Comparison of ENCODE assay signal across 13 mouse cellular contexts in genomic region chr5:113118695-113119094, GRCm38 (mm10). TPM values are rescaled to one million over a fixed set of nuclear protein-coding genes. Genes with fewer than 3 reads are reported as not detected.
A peak's percentile ranks its signal among the peaks of the same experiment; 100 is the strongest.
DNase-seq lines count a peak whose midpoint lies in the region; ATAC-seq lines count a peak whose summit lies in the region.
"Had no signal": no experiment of that assay in that cellular context is flagged by ENCODE, and none has a peak within 500 bp of the region (broad histone marks: within the 10 kb centered on the region; RNA-seq: fewer than 3 reads in every experiment).

No protein-coding gene starts in this region.

- no peaks in the 10 kb centered on the region for H3K9me3 ChIP-seq in limb, embryonic 12.5 days
- no peaks in the 10 kb centered on the region for H3K9me3 ChIP-seq in hindbrain, embryonic 10.5 days
- no peaks in the 10 kb centered on the region for H3K9me3 ChIP-seq in midbrain, embryonic 14.5 days (ENCODE audit: control insufficient read depth, low read length)
- H3K9me3 ChIP-seq in hindbrain, embryonic 13.5 days, result no peaks in the 10 kb centered on the region

- no peak overlapping the region for H3K4me3 ChIP-seq in limb, embryonic 12.5 days (replicated peaks)
- H3K4me3 ChIP-seq in hindbrain, embryonic 10.5 days, result no peak overlapping the region
- no peak overlapping the region for H3K4me3 ChIP-seq in midbrain, embryonic 14.5 days (replicated peaks; ENCODE audit: low read depth, low read length)
- H3K4me3 ChIP-seq in hindbrain, embryonic 13.5 days, result no peak overlapping the region
- H3K4me3 ChIP-seq: heart, adult 2 months had no signal

- no peak overlapping the region for H3K4me2 ChIP-seq in limb, embryonic 12.5 days
- H3K4me2 ChIP-seq in midbrain, embryonic 14.5 days (ENCODE audit: low read length), result no peak overlapping the region
- no peak overlapping the region for H3K4me2 ChIP-seq in hindbrain, embryonic 13.5 days

- no peak overlapping the region for H3K9ac ChIP-seq in limb, embryonic 12.5 days (replicated peaks)
- no peak overlapping the region for H3K9ac ChIP-seq in midbrain, embryonic 14.5 days (replicated peaks; ENCODE audit: low read length)
- H3K9ac ChIP-seq in hindbrain, embryonic 13.5 days, result no peak overlapping the region

- WGBS in limb, embryonic 12.5 days, result 38% methylated on average over 6 of the region's 6 CpGs
- 47% methylated on average over 6 of the region's 6 CpGs for WGBS in hindbrain, embryonic 10.5 days
- 58% methylated on average over 6 of the region's 6 CpGs for WGBS in midbrain, embryonic 14.5 days
- WGBS in hindbrain, embryonic 13.5 days, result 58% methylated on average over 6 of the region's 6 CpGs

- no peak for ATAC-seq in limb, embryonic 12.5 days (ENCODE audit: insufficient number of reproducible peaks, insufficient read depth, low FRiP score, low TSS enrichment, low read depth)
- no peak for ATAC-seq in midbrain, embryonic 14.5 days (ENCODE audit: low FRiP score, low TSS enrichment)
- ATAC-seq in hindbrain, embryonic 13.5 days (ENCODE audit: low FRiP score), result no peak

- H3K27me3 ChIP-seq in limb, embryonic 12.5 days, result no peaks in the 10 kb centered on the region; the same call in 1 of the 2 replicates
- H3K27me3 ChIP-seq in hindbrain, embryonic 10.5 days (ENCODE audit: insufficient read depth, poor library complexity, severe bottlenecking), result 0 out of 2 replicates have a peak, but pooled peaks cover 4% of the 10 kb centered on the region
- no peaks in the 10 kb centered on the region for H3K27me3 ChIP-seq in midbrain, embryonic 14.5 days (ENCODE audit: control insufficient read depth, insufficient read depth, low read length)
- H3K27me3 ChIP-seq in hindbrain, embryonic 13.5 days, result no peaks in the 10 kb centered on the region

- H3K27ac ChIP-seq in limb, embryonic 12.5 days, result peak overlapping the region; percentile 53
- H3K27ac ChIP-seq in hindbrain, embryonic 10.5 days, result no peak overlapping the region
- H3K27ac ChIP-seq in midbrain, embryonic 14.5 days (replicated peaks; ENCODE audit: low read depth, low read length), result no peak overlapping the region
- H3K27ac ChIP-seq in hindbrain, embryonic 13.5 days, result no peak overlapping the region
- H3K27ac ChIP-seq: heart, adult 2 months had no signal

- DNase-seq in adrenal gland, postnatal 14 days, result peak; percentile 46
- DNase-seq in adrenal gland, postnatal 4 days (ENCODE audit: low spot score in 2 of 2), result no peak
- DNase-seq in urinary bladder, postnatal 14 days (ENCODE audit: low spot score), result peak; percentile 77
- DNase-seq in urinary bladder, adult 2 months (ENCODE audit: low spot score), result no peak
- no peak for DNase-seq in hindbrain, embryonic 10.5 days (ENCODE audit: low spot score)
- DNase-seq in midbrain, embryonic 14.5 days, result no peak
- DNase-seq: heart, adult 2 months; thymus, adult 18-20 months had no signal

- no peaks in the 10 kb centered on the region for H3K36me3 ChIP-seq in limb, embryonic 12.5 days
- no peaks in the 10 kb centered on the region for H3K36me3 ChIP-seq in hindbrain, embryonic 10.5 days
- no peaks in the 10 kb centered on the region for H3K36me3 ChIP-seq in midbrain, embryonic 14.5 days (ENCODE audit: control insufficient read depth, insufficient read depth, low read length)
- no peaks in the 10 kb centered on the region for H3K36me3 ChIP-seq in hindbrain, embryonic 13.5 days

- H3K4me1 ChIP-seq in limb, embryonic 12.5 days (replicated peaks), result peaks cover 71% of the 10 kb centered on the region
- H3K4me1 ChIP-seq in hindbrain, embryonic 10.5 days (replicated peaks), result peaks cover 83% of the 10 kb centered on the region
- peaks cover 12% of the 10 kb centered on the region; the same call in 1 of the 2 replicates for H3K4me1 ChIP-seq in midbrain, embryonic 14.5 days (ENCODE audit: control insufficient read depth, insufficient read depth, low read length)
- peaks cover 53% of the 10 kb centered on the region for H3K4me1 ChIP-seq in hindbrain, embryonic 13.5 days (replicated peaks)

RNA-seq across cellular contexts. Expression of gene Crybb3, which starts 37.3 kb away (rescaled TPM):
- total RNA-seq in adrenal gland, postnatal 14 days (2021), result 1.4 and 2.2 TPM in 2 replicates
- 1 to 10 TPM; 1.1 to 1.9 TPM for total RNA-seq in adrenal gland, postnatal 4 days (2021)
- polyA plus RNA-seq in urinary bladder, adult 2 months (2012; rRNA removed), result 5.4 and 6.1 TPM in 2 replicates
- 1.4 TPM in 2 replicates for polyA plus RNA-seq in limb, embryonic 12.5 days (2016; fragmentation: Nextera tagmentation; extraction: Ambion mirVana)
- polyA plus RNA-seq in hindbrain, embryonic 10.5 days (2016; fragmentation: Nextera tagmentation; extraction: Ambion mirVana), result 0.25 and 0.50 TPM in 2 replicates
- polyA plus RNA-seq in midbrain, embryonic 14.5 days (2014; fragmentation: Nextera tagmentation; extraction: Ambion mirVana), result 0.70 and 0.77 TPM in 2 replicates
- 0.31 and 0.68 TPM in 2 replicates for polyA plus RNA-seq in hindbrain, embryonic 13.5 days (2015; fragmentation: Nextera tagmentation; extraction: Ambion mirVana)
- polyA plus RNA-seq: neural tube, embryonic 11.5 days had no signal

RNA-seq across cellular contexts. Expression of gene Crybb2, which starts 48.8 kb away (rescaled TPM):
- total RNA-seq in adrenal gland, postnatal 14 days (2021), result not detected in 2 replicates
- total RNA-seq in adrenal gland, postnatal 4 days (2021), result not detected
- polyA plus RNA-seq in urinary bladder, adult 2 months (2012; rRNA removed), result not detected in 2 replicates
- polyA plus RNA-seq in limb, embryonic 12.5 days (2016; fragmentation: Nextera tagmentation; extraction: Ambion mirVana), result not detected in 2 replicates
- polyA plus RNA-seq in hindbrain, embryonic 10.5 days (2016; fragmentation: Nextera tagmentation; extraction: Ambion mirVana), result not detected in 2 replicates
- polyA plus RNA-seq in midbrain, embryonic 14.5 days (2014; fragmentation: Nextera tagmentation; extraction: Ambion mirVana), result not detected in 2 replicates
- polyA plus RNA-seq in hindbrain, embryonic 13.5 days (2015; fragmentation: Nextera tagmentation; extraction: Ambion mirVana), result not detected in 2 replicates
- total RNA-seq: heart, adult 2 months; left cerebral cortex, postnatal 10 days had no signal
- polyA plus RNA-seq: cerebellum, adult 2 months; heart, adult 2 months; neural tube, embryonic 11.5 days had no signal

Comparison
In these comparisons a context has a peak if more than half of its experiments do, and no peak if none do; other contexts are left out.
1. DNase-seq: peak in adrenal gland, postnatal 14 days (single experiment) and urinary bladder, postnatal 14 days (single experiment); none in adrenal gland, postnatal 4 days (0 of 2), urinary bladder, adult 2 months (single experiment), hindbrain, embryonic 10.5 days (single experiment) and midbrain, embryonic 14.5 days (single experiment).